Mouse (Mus musculus) midbrain, embryonic 16.5 days (tissue): ENCODE results near the gene Hist1h1d. TPM values are rescaled to one million over a fixed set of nuclear protein-coding genes. Genes with fewer than 3 reads are reported as not detected.
"Not testable (repeated sequence)": the region's sequence is repeated elsewhere in the genome, so short reads cannot be mapped to it uniquely, and the experiment has no call there.

Source experiments
- ATAC-seq: fragments of 200-750 bp; cut with Nextera tagmentation; 2 replicates; pipeline ENCODE4 v1.8.0; 2017; ENCODE audit warnings: moderate TSS enrichment
- H3K27ac ChIP-seq: fragments of 300-500 bp; sonication (generic); 2 replicates; pipeline ENCODE4 v1.5.1; 2014; ENCODE audit warnings: mild to moderate bottlenecking, low read length, mixed read lengths
- H3K27me3 ChIP-seq: fragments of 300-500 bp; sonication (generic); 2 replicates; pipeline ENCODE4 v1.6.1; 2014; ENCODE audit warnings: low read depth, low read length, mixed read lengths; ENCODE audit not compliant: control insufficient read depth, insufficient read depth
- H3K36me3 ChIP-seq: fragments of 300-500 bp; sonication (generic); 2 replicates; pipeline ENCODE4 v1.6.1; 2014; ENCODE audit warnings: mild to moderate bottlenecking, low read length, moderate library complexity, mixed read lengths; ENCODE audit not compliant: control insufficient read depth, insufficient read depth
- H3K4me1 ChIP-seq: fragments of 300-500 bp; sonication (generic); 2 replicates; pipeline ENCODE4 v1.6.1; 2014; ENCODE audit warnings: mild to moderate bottlenecking, low read length, mixed read lengths; ENCODE audit not compliant: control insufficient read depth, insufficient read depth
- H3K4me2 ChIP-seq: fragments of 300-500 bp; sonication (generic); 2 replicates; pipeline ENCODE4 v1.6.1; 2014; ENCODE audit warnings: mild to moderate bottlenecking, low read length, mixed read lengths
- H3K4me3 ChIP-seq: fragments of 300-500 bp; sonication (generic); 2 replicates; pipeline ENCODE4 v1.5.1; 2014; ENCODE audit warnings: low read depth, mild to moderate bottlenecking, low read length, moderate library complexity, mixed read lengths
- H3K9ac ChIP-seq: fragments of 300-500 bp; sonication (generic); 2 replicates; pipeline ENCODE4 v1.6.1; 2014; ENCODE audit warnings: low read depth, low read length, mixed read lengths
- H3K9me3 ChIP-seq: fragments of 300-500 bp; sonication (generic); replicated peaks from 2 replicates; pipeline ENCODE4 v1.6.1; 2014; ENCODE audit warnings: mild to moderate bottlenecking, low read length, mixed read lengths; ENCODE audit not compliant: control insufficient read depth, poor library complexity, severe bottlenecking
- WGBS: fragments of 180-500 bp; shearing (Covaris S2); extraction: QIAGEN DNeasy Blood & Tissue Kit; methylation state at CpG from one replicate; pipeline ENCODE4 v1.1.7; 2014; 5-methylcytosine and 5-hydroxymethylcytosine counted together
- polyA plus RNA-seq: library from polyadenylated mRNA; unstranded; fragments of >200 nt; fragmentation: Nextera tagmentation; extraction: Ambion mirVana; gene quantifications from 2 replicates; pipeline ENCODE4 v1.2.1, GENCODE M21; 2015

The Hist1h1d gene
- polyA plus RNA-seq, 1 experiment from 2014 or later, result not detected

GRCm38 (mm10) chr13:23573898-23574524 is 20.9 kb downstream of the Hist1h1d start, which contains the start of the genes Hist1h2bf and Hist1h2ad:
TSS of gene Hist1h2bf (minus strand) at chr13:23574196.
TSS of gene Hist1h2ad (plus strand) at chr13:23574381.
- Histone ChIP-seq H3K4me3 (peak within 1 kb of the TSS; percentile 33), H3K27ac (peak within 1 kb of the TSS; percentile 81), H3K4me2 (peak within 1 kb of the TSS; percentile 78), H3K9ac (peak within 1 kb of the TSS; percentile 25; the same call in 1 of the 2 replicates), H3K4me1 (peaks cover 30% of the 10 kb centered on the region)
- not testable (repeated sequence) for H3K27me3 ChIP-seq, H3K9me3 ChIP-seq, H3K36me3 ChIP-seq
- ATAC-seq, result peak; percentile 91
- WGBS, result under 1% methylated on average over 33 of the region's 42 CpGs

GRCm38 (mm10) chr13:23574546-23575170 is 21.6 kb downstream of the Hist1h1d start:
- Histone ChIP-seq H3K27ac (peak overlapping the region; percentile 81), H3K4me2 (peak overlapping the region; percentile 73), H3K4me3 (peak overlapping the region; percentile 33), H3K4me1 (peaks cover 30% of the 10 kb centered on the region)
- not testable (repeated sequence) for H3K9me3 ChIP-seq, H3K36me3 ChIP-seq, ATAC-seq, H3K27me3 ChIP-seq, H3K9ac ChIP-seq
- WGBS, result 2% methylated on average over 5 of the region's 39 CpGs

GRCm38 (mm10) chr13:23575271-23575851 is 22.3 kb downstream of the Hist1h1d start, which contains the start of gene Hist1h3d:
TSS of gene Hist1h3d (plus strand) at chr13:23575763.
- peak within 1 kb of the TSS; percentile 40 for H3K4me3 ChIP-seq
- H3K4me2 ChIP-seq, result peak within 1 kb of the TSS; percentile 78
- peak within 1 kb of the TSS; percentile 81 for H3K27ac ChIP-seq
- no peaks in the 10 kb centered on the region for H3K36me3 ChIP-seq
- H3K27me3 ChIP-seq, result no peaks in the 10 kb centered on the region
- ATAC-seq, result peak; percentile 51
- H3K4me1 ChIP-seq, result peaks cover 26% of the 10 kb centered on the region
- H3K9me3 ChIP-seq, result no peaks in the 10 kb centered on the region
- H3K9ac ChIP-seq, result peak within 1 kb of the TSS; percentile 60
- under 1% methylated on average over 18 of the region's 18 CpGs for WGBS

- ATAC-seq, H3K27me3 ChIP-seq, H3K9me3 ChIP-seq, H3K36me3 ChIP-seq: not testable (repeated sequence)
- Histone ChIP-seq H3K9ac (peak overlapping the region; percentile 60), H3K27ac (peak overlapping the region; percentile 75), H3K4me1 (peaks cover 25% of the 10 kb centered on the region), H3K4me2 (peak overlapping the region; percentile 78), H3K4me3 (peak overlapping the region; percentile 40)
- WGBS, result 0% methylated on average over 9 of the region's 40 CpGs
These were observed 22.8 kb downstream of the Hist1h1d start for GRCm38 (mm10) chr13:23575864-23576313.

GRCm38 (mm10) chr13:23576351-23576881 is 23.4 kb downstream of the Hist1h1d start:
- Histone ChIP-seq H3K9ac (no peak overlapping the region; the same call in 1 of the 2 replicates), H3K27me3 (no peaks in the 10 kb centered on the region), H3K27ac (no peak overlapping the region; the same call in 1 of the 2 replicates), H3K4me3 (peak overlapping the region; percentile 40), H3K9me3 (no peaks in the 10 kb centered on the region), H3K4me2 (peak overlapping the region; percentile 78), H3K36me3 (no peaks in the 10 kb centered on the region), H3K4me1 (peaks cover 27% of the 10 kb centered on the region)
- ATAC-seq, result no peak
- 8% methylated on average over 7 of the region's 7 CpGs for WGBS

GRCm38 (mm10) chr13:23576906-23577639 is 24.0 kb downstream of the Hist1h1d start:
- Histone ChIP-seq H3K4me1 (peaks cover 26% of the 10 kb centered on the region), H3K36me3 (no peaks in the 10 kb centered on the region), H3K4me3 (no peak overlapping the region), H3K9ac (no peak overlapping the region), H3K27me3 (no peaks in the 10 kb centered on the region), H3K27ac (no peak overlapping the region), H3K4me2 (peak overlapping the region; percentile 78), H3K9me3 (no peaks in the 10 kb centered on the region)
- ATAC-seq, result no peak
- WGBS, result 46% methylated on average over 6 of the region's 6 CpGs

- 100% methylated on average over 1 of the region's 1 CpGs for WGBS
- peaks cover 25% of the 10 kb centered on the region for H3K4me1 ChIP-seq
These were observed 24.8 kb downstream of the Hist1h1d start for GRCm38 (mm10) chr13:23577835-23578234.

GRCm38 (mm10) chr13:23581408-23582218 is 28.6 kb downstream of the Hist1h1d start, which contains the start of gene Hist1h4d:
TSS of gene Hist1h4d (plus strand) at chr13:23581598.
- Histone ChIP-seq H3K36me3 (no peaks in the 10 kb centered on the region), H3K4me2 (peak within 1 kb of the TSS; percentile 94), H3K27ac (peak within 1 kb of the TSS; percentile 80), H3K9ac (peak within 1 kb of the TSS; percentile 72), H3K4me1 (peaks cover 25% of the 10 kb centered on the region), H3K27me3 (no peaks in the 10 kb centered on the region), H3K4me3 (peak within 1 kb of the TSS; percentile 51), H3K9me3 (no peaks in the 10 kb centered on the region)
- ATAC-seq, result peak; percentile 94
- under 1% methylated on average over 43 of the region's 43 CpGs for WGBS

More at GRCm38 (mm10) chr13:23577835-23578234, 24.8 kb downstream of the Hist1h1d start:
- Histone ChIP-seq H3K27ac (no peak overlapping the region), H3K36me3 (no peaks in the 10 kb centered on the region), H3K9ac (no peak overlapping the region), H3K4me2 (no peak overlapping the region), H3K4me3 (no peak overlapping the region), H3K9me3 (no peaks in the 10 kb centered on the region), H3K27me3 (no peaks in the 10 kb centered on the region)
- no peak for ATAC-seq
